Mouse (Mus musculus): ENCODE results near the gene Fam120b.
A peak's percentile ranks its signal among the peaks of the same experiment; 100 is the strongest.
"Not testable (repeated sequence)": the region's sequence is repeated elsewhere in the genome, so short reads cannot be mapped to it uniquely, and the experiment has no call there.

Gene Fam120b

DNA sequence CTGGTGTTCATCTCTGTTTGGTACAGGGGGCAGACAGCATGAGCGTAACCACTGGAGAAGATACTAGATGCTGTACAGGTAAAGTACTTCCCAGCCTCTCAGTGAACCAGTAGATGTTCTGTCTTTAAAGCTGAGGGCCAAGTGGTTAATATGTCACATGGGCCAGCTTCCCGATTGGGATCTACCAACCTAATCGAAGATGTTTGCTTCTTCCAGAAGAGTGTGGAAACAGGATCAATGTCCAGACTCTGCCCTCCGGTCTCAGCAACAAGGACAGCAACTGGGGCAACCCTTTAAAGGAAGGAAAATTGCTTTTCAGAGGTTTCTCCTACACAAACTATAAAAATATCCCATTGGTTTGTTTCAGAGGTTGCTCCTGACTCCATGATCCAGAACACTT is 35.5 kb downstream of the Fam120b start:
- no peak for DNase-seq (ENCODE audit: low spot score)

DNA sequence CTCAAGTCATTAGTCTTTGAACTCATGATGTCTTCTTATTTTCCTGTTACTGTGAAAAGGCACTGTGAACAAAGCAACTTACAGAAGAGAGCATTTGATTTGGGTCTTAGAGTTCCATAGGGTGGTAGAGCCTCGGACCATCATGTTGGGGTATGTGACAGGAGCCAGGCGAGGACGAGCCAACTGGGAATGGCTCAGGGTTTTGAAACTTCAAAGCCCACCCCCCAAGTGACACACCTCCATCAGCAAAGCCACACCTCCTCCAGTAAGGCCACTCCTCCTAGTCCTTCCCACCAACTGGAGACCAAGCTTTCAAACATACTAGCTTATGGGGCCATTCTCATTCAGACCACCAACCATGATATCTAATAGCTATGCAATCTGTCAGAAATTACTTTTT is 36.0 kb downstream of the Fam120b start:
- no peak for DNase-seq (ENCODE audit: low spot score)

DNA sequence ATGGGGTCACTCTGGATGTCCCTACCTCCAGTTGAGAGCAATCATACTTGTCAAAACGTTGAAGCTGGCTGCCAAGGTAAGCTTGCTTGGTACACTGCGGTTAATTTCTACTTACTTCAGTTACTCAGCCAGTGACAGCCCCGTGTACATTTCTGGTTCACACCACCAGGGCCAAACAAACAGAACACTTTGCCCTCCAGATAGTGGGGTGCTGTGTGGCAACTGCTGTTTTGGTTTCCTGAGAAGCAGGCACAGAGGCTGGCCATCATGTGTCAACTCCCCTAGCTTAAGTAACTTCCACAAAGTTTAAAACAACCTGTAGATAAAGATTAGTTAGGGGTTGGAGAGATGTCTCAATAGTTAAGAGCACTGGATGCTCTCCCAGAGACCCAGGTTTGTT is 38.7 kb downstream of the Fam120b start:
- no peak for DNase-seq (ENCODE audit: low spot score)

DNA sequence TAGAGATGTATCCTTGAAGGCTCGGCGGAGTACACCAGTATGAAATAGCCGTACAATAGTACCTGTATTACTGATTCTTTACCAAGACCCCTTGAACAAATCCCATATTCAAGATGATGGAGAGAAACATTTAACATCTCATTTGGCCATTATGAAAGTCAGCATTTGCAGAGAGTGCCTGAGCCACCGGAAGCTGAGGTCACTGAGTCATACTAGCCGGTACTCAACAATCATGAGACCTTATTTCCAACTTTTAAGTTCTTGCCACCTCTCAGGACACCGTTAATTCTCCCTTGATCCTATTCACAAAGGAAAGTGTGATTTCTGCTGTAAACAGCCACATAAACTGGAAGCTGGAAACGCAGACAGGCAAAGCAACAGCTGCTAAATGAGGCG is 44.1 kb downstream of the Fam120b start:
- DNase-seq (ENCODE audit: low spot score) = no peak

DNA sequence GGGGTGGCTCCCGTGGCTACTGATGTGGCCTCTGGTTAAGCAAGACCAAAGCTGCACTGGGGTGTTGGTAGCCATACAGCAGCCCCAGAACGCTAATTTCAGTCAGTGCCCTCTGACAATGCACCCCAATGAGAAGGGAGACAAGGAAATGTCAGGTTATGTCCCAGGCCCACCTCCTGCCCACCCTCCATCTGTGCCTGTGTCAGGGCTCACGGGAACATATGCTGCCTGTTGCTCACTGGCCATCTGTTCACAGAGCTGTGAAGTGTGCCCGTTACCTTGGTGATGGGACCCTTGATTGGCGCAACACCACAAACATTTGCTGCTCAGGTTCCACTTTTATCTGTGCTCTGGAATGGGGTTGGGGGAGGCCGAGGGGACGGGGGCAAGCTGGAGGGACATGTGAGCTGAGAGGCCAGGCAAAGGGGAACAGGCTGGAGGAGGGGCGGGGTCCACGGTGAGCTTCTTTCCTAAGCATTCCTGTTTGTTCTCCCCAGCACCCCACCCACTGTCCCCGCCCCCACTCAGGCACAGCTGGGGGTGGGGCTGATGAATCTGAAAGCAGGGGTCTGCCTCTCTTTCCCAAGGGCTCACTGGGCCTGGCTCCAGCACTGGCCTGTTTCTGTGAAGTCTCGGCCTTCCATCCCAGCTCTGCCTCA is 44.6 kb downstream of the Fam120b start:
- DNase-seq (ENCODE audit: low spot score) = peak; percentile 51

DNA sequence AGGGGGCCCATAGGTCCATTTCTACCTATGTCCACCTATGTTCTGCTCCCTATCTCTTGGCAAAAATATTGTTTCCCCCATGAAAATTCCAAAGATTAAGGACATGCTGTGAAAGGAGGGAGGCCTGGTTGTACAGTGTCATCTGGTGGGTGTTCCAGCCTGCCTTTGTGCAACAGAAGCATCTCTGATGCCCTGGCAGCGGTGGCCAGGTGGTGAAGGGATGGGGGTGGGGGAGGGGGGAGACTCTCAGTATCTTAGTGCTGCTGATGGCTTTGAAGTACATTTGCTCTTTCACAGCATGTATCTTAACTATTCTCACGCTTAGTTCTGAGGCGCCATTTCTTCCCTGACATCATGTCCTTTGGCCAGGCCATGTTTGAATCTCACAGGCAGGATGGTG is 49.4 kb downstream of the Fam120b start:
- DNase-seq (ENCODE audit: low spot score) = no peak

DNA sequence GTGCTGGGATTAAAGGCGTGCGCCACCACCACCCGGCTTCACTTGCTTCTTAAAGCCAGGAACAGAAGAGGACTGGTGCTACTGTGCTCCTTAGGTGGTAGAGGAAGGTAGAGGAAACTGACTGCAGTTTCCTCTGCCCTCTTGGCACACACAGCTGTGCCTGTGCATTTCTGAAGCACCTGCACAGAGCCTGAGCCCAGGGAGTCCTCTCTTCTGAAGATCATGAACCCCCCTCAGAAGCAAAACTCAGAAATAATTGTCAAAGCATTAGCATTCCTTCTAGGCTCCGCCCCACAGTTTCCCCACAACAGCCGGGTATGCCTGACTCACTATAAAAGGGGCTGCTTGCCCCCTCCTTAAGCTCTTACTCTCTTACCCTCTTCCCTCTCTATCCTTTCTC is 51.8 kb downstream of the Fam120b start:
- no peak for DNase-seq (ENCODE audit: low spot score)

DNA sequence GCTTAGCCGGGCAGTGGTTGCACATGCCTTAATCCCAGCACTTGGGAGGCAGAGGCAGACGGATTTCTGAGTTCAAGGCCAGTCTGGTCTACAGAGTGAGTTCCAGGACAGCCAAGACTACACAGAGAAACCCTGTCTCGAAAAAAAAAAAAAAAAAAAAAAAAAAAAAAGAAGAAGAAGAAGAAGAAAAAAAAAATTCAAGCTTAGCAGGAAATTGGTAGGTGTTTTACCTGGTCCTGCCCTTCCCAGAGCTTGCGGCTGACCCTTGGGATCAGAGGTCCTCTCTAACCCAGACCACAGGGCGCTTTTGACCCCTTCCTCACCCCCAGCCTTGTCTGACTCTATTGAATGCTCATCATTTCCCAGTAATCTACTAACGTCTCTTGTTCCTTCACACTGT is 53.1 kb downstream of the Fam120b start:
- not testable (repeated sequence) for DNase-seq (ENCODE audit: low spot score)

DNA sequence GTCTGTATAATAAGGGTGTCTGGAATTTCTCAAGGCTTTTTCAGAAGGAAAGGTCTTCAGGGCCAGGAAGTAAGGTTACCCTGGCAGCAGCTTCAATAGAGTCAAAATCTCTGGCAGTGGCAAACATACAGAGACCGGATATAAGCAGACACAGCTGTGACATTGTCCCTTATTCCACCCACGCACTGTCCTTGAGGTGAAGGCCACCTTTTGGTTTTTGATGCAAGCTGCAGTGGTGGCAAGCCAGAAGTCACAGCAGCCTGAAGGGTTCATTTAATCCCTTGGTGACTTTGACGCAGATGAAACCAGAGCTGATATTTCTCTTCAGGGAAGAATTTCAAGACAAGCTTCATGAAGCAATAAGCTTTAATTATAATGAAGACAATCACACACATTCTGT is 53.6 kb downstream of the Fam120b start:
- DNase-seq (ENCODE audit: low spot score) = no peak

DNA sequence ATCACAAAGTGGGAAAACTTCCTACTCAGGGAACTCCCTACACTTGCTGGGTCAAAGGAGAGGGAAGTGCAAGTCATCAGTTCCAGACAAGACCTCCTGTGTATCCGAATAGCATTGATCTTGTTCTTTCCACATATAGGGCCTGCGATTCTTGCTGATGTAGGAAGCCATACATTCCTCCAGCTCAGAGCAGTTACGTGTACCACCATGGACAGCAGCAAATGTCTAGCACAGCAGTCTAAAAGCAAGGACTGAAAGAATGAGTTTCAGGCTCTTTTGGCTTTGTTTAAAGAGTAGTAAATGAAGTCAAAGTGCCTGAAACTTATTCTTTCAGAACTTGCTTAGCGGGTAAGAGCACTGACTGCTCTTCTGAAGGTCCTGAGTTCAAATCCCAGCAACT is 59.2 kb downstream of the Fam120b start:
- DNase-seq (ENCODE audit: low spot score) = no peak

DNA sequence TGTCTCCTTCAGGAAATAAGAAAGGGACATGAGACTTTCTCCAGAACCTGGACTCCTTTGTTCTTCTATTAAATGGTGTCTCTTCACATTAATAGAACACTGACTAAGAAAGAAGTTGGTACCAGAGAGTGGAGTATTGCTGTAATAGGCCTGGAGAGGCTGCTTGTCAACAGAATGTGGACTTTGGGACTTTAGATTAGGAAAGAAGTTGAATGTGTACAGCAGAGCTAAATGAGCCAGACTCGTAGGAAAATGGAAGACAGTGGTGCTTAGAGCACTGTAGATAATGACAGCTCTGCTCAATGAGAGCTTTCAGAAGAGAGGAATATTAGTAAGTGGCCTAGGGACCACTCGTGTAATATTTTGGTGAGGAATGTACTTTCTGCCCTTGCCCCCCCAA is 60.6 kb downstream of the Fam120b start:
- DNase-seq (ENCODE audit: low spot score) = no peak

DNA sequence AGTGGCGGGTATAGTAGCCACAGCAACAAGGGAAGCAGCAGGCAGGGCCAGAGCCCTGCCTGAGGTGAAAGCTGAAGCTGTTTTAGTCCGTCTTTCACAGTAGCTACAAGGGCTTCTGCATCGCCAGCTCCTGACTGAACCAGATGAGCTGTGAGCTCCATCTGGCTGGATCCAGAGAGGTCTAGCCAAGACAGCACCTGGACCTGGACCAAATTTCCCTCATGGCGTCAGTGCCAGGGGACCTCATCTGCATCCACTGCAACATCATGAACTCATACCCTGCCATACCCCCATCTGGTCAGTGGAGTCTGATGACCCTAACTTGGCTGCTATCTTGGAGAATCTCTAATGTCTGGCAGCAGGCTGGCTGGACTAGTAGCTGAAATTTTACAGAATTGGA is 63.8 kb downstream of the Fam120b start:
- DNase-seq (ENCODE audit: low spot score) = no peak

DNA sequence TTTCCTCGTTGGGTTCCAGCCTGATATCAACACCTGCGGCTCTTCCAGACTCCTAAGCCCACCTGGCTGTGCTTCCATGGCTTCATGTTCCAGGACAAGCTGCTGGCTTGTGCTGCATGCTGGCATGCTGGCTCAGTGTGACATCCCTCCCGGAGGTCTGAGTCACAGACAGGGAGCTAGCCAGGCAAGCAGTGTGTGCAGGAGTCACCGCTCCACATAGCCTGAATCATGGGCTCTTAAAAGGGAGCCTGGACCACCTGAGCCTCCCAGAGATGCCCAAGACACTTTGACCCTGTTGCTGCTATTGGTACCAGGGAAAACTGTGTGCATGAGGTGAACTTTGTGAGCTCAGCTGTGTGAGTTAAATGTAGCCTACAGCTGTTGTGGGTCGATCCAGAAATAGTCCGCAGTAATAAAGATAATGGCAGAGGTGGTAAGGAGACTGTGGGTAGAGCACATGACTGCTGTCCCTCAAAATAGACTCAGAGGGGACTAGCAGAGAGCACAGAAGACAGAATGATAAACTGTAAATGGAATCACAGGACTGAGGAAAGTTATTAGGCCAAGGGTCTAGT is 66.0 kb downstream of the Fam120b start:
- no peak for DNase-seq (ENCODE audit: low spot score)

DNA sequence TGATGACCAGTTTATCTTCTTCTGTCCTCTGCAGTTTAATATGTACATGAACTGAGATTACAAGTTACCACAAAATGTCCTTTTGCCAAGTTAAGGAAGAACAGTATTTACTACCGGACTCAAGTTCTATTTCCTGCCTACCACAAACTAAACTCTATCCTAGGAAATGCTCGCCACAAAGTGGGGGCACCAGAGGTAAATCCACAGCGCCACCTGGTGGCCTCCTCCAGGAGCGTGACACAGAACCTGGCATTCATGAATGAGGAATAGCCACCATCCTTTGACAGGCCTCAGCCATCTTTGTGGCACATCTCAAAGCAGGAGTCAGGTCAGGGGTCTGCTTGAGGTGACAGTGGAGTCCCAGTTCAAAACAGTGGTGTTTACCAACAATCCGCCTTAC is 71.7 kb downstream of the Fam120b start:
- peak; percentile 61 for DNase-seq (ENCODE audit: low spot score)

DNA sequence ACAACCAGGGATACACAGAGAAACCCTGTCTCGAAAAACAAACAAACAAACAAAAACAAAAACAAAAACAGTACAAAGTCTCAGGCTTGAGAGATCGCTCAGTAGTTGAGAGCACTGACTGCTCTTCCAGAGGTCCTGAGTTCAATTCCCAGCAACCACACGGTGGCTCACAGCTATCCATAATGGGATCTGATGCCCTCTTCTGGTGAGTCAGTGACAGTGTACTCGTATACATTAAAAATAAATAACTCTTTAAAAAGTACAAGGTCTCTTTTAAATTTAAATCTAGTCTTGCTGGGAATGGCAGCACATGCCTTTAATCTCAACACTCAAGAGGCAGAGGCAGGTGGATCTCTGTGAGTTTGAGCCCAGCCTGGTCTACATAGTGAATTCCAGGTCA is 76.7 kb downstream of the Fam120b start:
- DNase-seq (ENCODE audit: low spot score) = no peak
